Mouse (Mus musculus): ENCODE data around the gene Prrx1. TPM values are rescaled to one million over a fixed set of nuclear protein-coding genes. Genes with fewer than 3 reads are reported as not detected.
A peak's percentile ranks its signal among the peaks of the same experiment; 100 is the strongest.

Gene Prrx1
- total RNA-seq, 2 experiments from 2014 or later = 5.9 to 6.1 TPM

GRCm38 (mm10) chr1:163311861-163312811 lies 1.4 kb downstream of the Prrx1 start:
- peak; percentile 5 to 18 for DNase-seq (ENCODE audit: low spot score in 2 of 2)

- DNase-seq (ENCODE audit: low spot score in 2 of 2) = no peak
Observed at GRCm38 (mm10) chr1:163311006-163311836, 2.3 kb downstream of the Prrx1 start.

- no peak for DNase-seq (ENCODE audit: low spot score in 2 of 2)
Observed at GRCm38 (mm10) chr1:163310023-163310754, 3.3 kb downstream of the Prrx1 start.

GRCm38 (mm10) chr1:163309466-163309865 lies 4.0 kb downstream of the Prrx1 start:
- no peak for DNase-seq (ENCODE audit: low spot score in 2 of 2)

- no peak for DNase-seq (ENCODE audit: low spot score in 2 of 2)
Observed at GRCm38 (mm10) chr1:163308631-163309030, 4.9 kb downstream of the Prrx1 start.

GRCm38 (mm10) chr1:163307706-163308105 lies 5.8 kb downstream of the Prrx1 start:
- no peak for DNase-seq (ENCODE audit: low spot score in 2 of 2)

GRCm38 (mm10) chr1:163305956-163306355 lies 7.6 kb downstream of the Prrx1 start:
- DNase-seq (ENCODE audit: low spot score in 2 of 2) = no peak

GRCm38 (mm10) chr1:163304837-163305236 lies 8.7 kb downstream of the Prrx1 start:
- no peak for DNase-seq (ENCODE audit: low spot score in 2 of 2)

GRCm38 (mm10) chr1:163302292-163302691 lies 11.2 kb downstream of the Prrx1 start:
- no peak for DNase-seq (ENCODE audit: low spot score in 2 of 2)

GRCm38 (mm10) chr1:163293152-163293551 lies 20.4 kb downstream of the Prrx1 start:
- no peak for DNase-seq (ENCODE audit: low spot score in 2 of 2)

- no peak for DNase-seq (ENCODE audit: low spot score in 2 of 2)
Observed at GRCm38 (mm10) chr1:163291925-163292324, 21.6 kb downstream of the Prrx1 start.

GRCm38 (mm10) chr1:163289131-163289530 lies 24.4 kb downstream of the Prrx1 start:
- DNase-seq (ENCODE audit: low spot score in 2 of 2) = no peak

- no peak for DNase-seq (ENCODE audit: low spot score in 2 of 2)
Observed at GRCm38 (mm10) chr1:163285539-163285938, 28.0 kb downstream of the Prrx1 start.

GRCm38 (mm10) chr1:163285136-163285535 lies 28.4 kb downstream of the Prrx1 start:
- no peak for DNase-seq (ENCODE audit: low spot score in 2 of 2)

- DNase-seq (ENCODE audit: low spot score in 2 of 2) = no peak
Observed at GRCm38 (mm10) chr1:163283980-163284635, 29.4 kb downstream of the Prrx1 start.

- peak; percentile 9 to 23 for DNase-seq (ENCODE audit: low spot score in 2 of 2)
Observed at GRCm38 (mm10) chr1:163281450-163282198, 31.9 kb downstream of the Prrx1 start.

GRCm38 (mm10) chr1:163280842-163281122 lies 32.7 kb downstream of the Prrx1 start:
- DNase-seq (ENCODE audit: low spot score in 2 of 2) = no peak

- no peak for DNase-seq (ENCODE audit: low spot score in 2 of 2)
Observed at GRCm38 (mm10) chr1:163280097-163280841, 33.2 kb downstream of the Prrx1 start.

- DNase-seq (ENCODE audit: low spot score in 2 of 2) = no peak
Observed at GRCm38 (mm10) chr1:163277069-163277468, 36.4 kb downstream of the Prrx1 start.

All from left cerebral cortex, adult 18-20 months (tissue).